Mouse (Mus musculus): ENCODE data around the gene Scaper. TPM values are rescaled to one million over a fixed set of nuclear protein-coding genes. Genes with fewer than 3 reads are reported as not detected.
A peak's percentile ranks its signal among the peaks of the same experiment; 100 is the strongest.

The Scaper gene
- polyA plus RNA-seq, 1 experiment from 2014 or later = 33.5 TPM

- Histone ChIP-seq H3K9ac (ENCODE audit: low read depth, low read length) (no peak overlapping the region), H3K4me3 (ENCODE audit: low read length) (no peak overlapping the region), H3K9me3 (ENCODE audit: control insufficient read depth, low read length) (no peaks in the 10 kb centered on the region), H3K27me3 (replicated peaks; ENCODE audit: control insufficient read depth, insufficient read depth, low read length) (no peaks in the 10 kb centered on the region), H3K36me3 (ENCODE audit: control insufficient read depth, insufficient read depth, low read length) (no peaks in the 10 kb centered on the region), H3K4me2 (ENCODE audit: low read length) (no peak overlapping the region), H3K27ac (ENCODE audit: low read depth, low read length) (no peak overlapping the region), H3K4me1 (ENCODE audit: control insufficient read depth, insufficient read depth, low read depth, low read length) (no peaks in the 10 kb centered on the region)
- ATAC-seq = no peak
- WGBS = 77% methylated on average over 1 of the region's 1 CpGs
Measured at GRCm38 (mm10) chr9:55571071-55571470, 366.8 kb downstream of the Scaper start.

- ATAC-seq = no peak
- no peaks in the 10 kb centered on the region for H3K4me1 ChIP-seq (ENCODE audit: control insufficient read depth, insufficient read depth, low read depth, low read length)
- WGBS = 77% methylated on average over 5 of the region's 5 CpGs
- H3K9me3 ChIP-seq (ENCODE audit: control insufficient read depth, low read length) = no peaks in the 10 kb centered on the region
- no peak overlapping the region for H3K9ac ChIP-seq (ENCODE audit: low read depth, low read length)
- no peaks in the 10 kb centered on the region for H3K36me3 ChIP-seq (ENCODE audit: control insufficient read depth, insufficient read depth, low read length)
- no peak overlapping the region for H3K27ac ChIP-seq (ENCODE audit: low read depth, low read length)
- H3K4me3 ChIP-seq (ENCODE audit: low read length) = no peak overlapping the region
- no peaks in the 10 kb centered on the region for H3K27me3 ChIP-seq (replicated peaks; ENCODE audit: control insufficient read depth, insufficient read depth, low read length)
- H3K4me2 ChIP-seq (ENCODE audit: low read length) = no peak overlapping the region
Measured at GRCm38 (mm10) chr9:55568466-55569159, 369.3 kb downstream of the Scaper start.

GRCm38 (mm10) chr9:55560960-55561359 is 377.0 kb downstream of the Scaper start:
- 93% methylated on average over 1 of the region's 1 CpGs for WGBS
- no peak for ATAC-seq
- H3K4me2 ChIP-seq (ENCODE audit: low read length) = no peak overlapping the region

GRCm38 (mm10) chr9:55554986-55555385 is 382.9 kb downstream of the Scaper start:
- no peaks in the 10 kb centered on the region for H3K36me3 ChIP-seq (ENCODE audit: control insufficient read depth, insufficient read depth, low read length)
- H3K27me3 ChIP-seq (replicated peaks; ENCODE audit: control insufficient read depth, insufficient read depth, low read length) = peaks cover 10% of the 10 kb centered on the region
- ATAC-seq = no peak
- no peaks in the 10 kb centered on the region for H3K9me3 ChIP-seq (ENCODE audit: control insufficient read depth, low read length)
- H3K4me2 ChIP-seq (ENCODE audit: low read length) = no peak overlapping the region
- H3K27ac ChIP-seq (ENCODE audit: low read depth, low read length) = no peak overlapping the region
- no peak overlapping the region for H3K4me3 ChIP-seq (ENCODE audit: low read length)
- WGBS = 70% methylated on average over 1 of the region's 1 CpGs
- H3K9ac ChIP-seq (ENCODE audit: low read depth, low read length) = no peak overlapping the region
- no peaks in the 10 kb centered on the region for H3K4me1 ChIP-seq (ENCODE audit: control insufficient read depth, insufficient read depth, low read depth, low read length)

More at GRCm38 (mm10) chr9:55560960-55561359, 377.0 kb downstream of the Scaper start:
- no peak overlapping the region for H3K9ac ChIP-seq (ENCODE audit: low read depth, low read length)
- H3K4me1 ChIP-seq (ENCODE audit: control insufficient read depth, insufficient read depth, low read depth, low read length) = no peaks in the 10 kb centered on the region
- H3K4me3 ChIP-seq (ENCODE audit: low read length) = no peak overlapping the region
- no peaks in the 10 kb centered on the region for H3K9me3 ChIP-seq (ENCODE audit: control insufficient read depth, low read length)
- H3K36me3 ChIP-seq (ENCODE audit: control insufficient read depth, insufficient read depth, low read length) = no peaks in the 10 kb centered on the region
- no peak overlapping the region for H3K27ac ChIP-seq (ENCODE audit: low read depth, low read length)
- H3K27me3 ChIP-seq (replicated peaks; ENCODE audit: control insufficient read depth, insufficient read depth, low read length) = no peaks in the 10 kb centered on the region

- no peak overlapping the region for H3K27ac ChIP-seq (ENCODE audit: low read depth, low read length)
- 13% methylated on average over 16 of the region's 16 CpGs for WGBS
- H3K27me3 ChIP-seq (replicated peaks; ENCODE audit: control insufficient read depth, insufficient read depth, low read length) = peaks cover 49% of the 10 kb centered on the region
- H3K36me3 ChIP-seq (ENCODE audit: control insufficient read depth, insufficient read depth, low read length) = no peaks in the 10 kb centered on the region
- H3K4me1 ChIP-seq (ENCODE audit: control insufficient read depth, insufficient read depth, low read depth, low read length) = peaks cover 7% of the 10 kb centered on the region
- H3K9me3 ChIP-seq (ENCODE audit: control insufficient read depth, low read length) = no peaks in the 10 kb centered on the region
- no peak for ATAC-seq
- H3K9ac ChIP-seq (ENCODE audit: low read depth, low read length) = no peak overlapping the region
- H3K4me2 ChIP-seq (ENCODE audit: low read length) = no peak overlapping the region
- no peak overlapping the region for H3K4me3 ChIP-seq (ENCODE audit: low read length)
Measured at GRCm38 (mm10) chr9:55549302-55549890, 388.5 kb downstream of the Scaper start.

GRCm38 (mm10) chr9:55548871-55549270 is 389.0 kb downstream of the Scaper start:
- WGBS = 26% methylated on average over 3 of the region's 3 CpGs
- H3K36me3 ChIP-seq (ENCODE audit: control insufficient read depth, insufficient read depth, low read length) = no peaks in the 10 kb centered on the region
- ATAC-seq = no peak
- H3K4me3 ChIP-seq (ENCODE audit: low read length) = no peak overlapping the region
- peaks cover 49% of the 10 kb centered on the region for H3K27me3 ChIP-seq (replicated peaks; ENCODE audit: control insufficient read depth, insufficient read depth, low read length)
- H3K27ac ChIP-seq (ENCODE audit: low read depth, low read length) = no peak overlapping the region
- H3K4me1 ChIP-seq (ENCODE audit: control insufficient read depth, insufficient read depth, low read depth, low read length) = peaks cover 7% of the 10 kb centered on the region
- no peak overlapping the region for H3K9ac ChIP-seq (ENCODE audit: low read depth, low read length)
- H3K9me3 ChIP-seq (ENCODE audit: control insufficient read depth, low read length) = no peaks in the 10 kb centered on the region
- no peak overlapping the region for H3K4me2 ChIP-seq (ENCODE audit: low read length)

- Histone ChIP-seq H3K27ac (ENCODE audit: low read depth, low read length) (no peak overlapping the region), H3K9me3 (ENCODE audit: control insufficient read depth, low read length) (no peaks in the 10 kb centered on the region), H3K4me2 (ENCODE audit: low read length) (peak overlapping the region; percentile 43), H3K36me3 (ENCODE audit: control insufficient read depth, insufficient read depth, low read length) (no peaks in the 10 kb centered on the region), H3K4me3 (ENCODE audit: low read length) (peak overlapping the region; percentile 25), H3K9ac (ENCODE audit: low read depth, low read length) (no peak overlapping the region), H3K27me3 (replicated peaks; ENCODE audit: control insufficient read depth, insufficient read depth, low read length) (peaks cover 64% of the 10 kb centered on the region), H3K4me1 (ENCODE audit: control insufficient read depth, insufficient read depth, low read depth, low read length) (peaks cover 16% of the 10 kb centered on the region)
- 2% methylated on average over 63 of the region's 63 CpGs for WGBS
- no peak for ATAC-seq
Measured at GRCm38 (mm10) chr9:55546176-55547010, 391.5 kb downstream of the Scaper start.

GRCm38 (mm10) chr9:55545556-55546175 is 392.3 kb downstream of the Scaper start:
- no peak overlapping the region for H3K27ac ChIP-seq (ENCODE audit: low read depth, low read length)
- ATAC-seq = no peak
- H3K9me3 ChIP-seq (ENCODE audit: control insufficient read depth, low read length) = no peaks in the 10 kb centered on the region
- WGBS = 5% methylated on average over 41 of the region's 41 CpGs
- H3K4me2 ChIP-seq (ENCODE audit: low read length) = peak overlapping the region; percentile 43
- no peak overlapping the region for H3K9ac ChIP-seq (ENCODE audit: low read depth, low read length)
- peak overlapping the region; percentile 25 for H3K4me3 ChIP-seq (ENCODE audit: low read length)
- H3K4me1 ChIP-seq (ENCODE audit: control insufficient read depth, insufficient read depth, low read depth, low read length) = peaks cover 20% of the 10 kb centered on the region
- H3K36me3 ChIP-seq (ENCODE audit: control insufficient read depth, insufficient read depth, low read length) = no peaks in the 10 kb centered on the region
- H3K27me3 ChIP-seq (replicated peaks; ENCODE audit: control insufficient read depth, insufficient read depth, low read length) = peaks cover 59% of the 10 kb centered on the region
